Mouse (Mus musculus) bone marrow macrophage, adult 2 months (primary cell): ENCODE results near the gene Nadk. TPM values are rescaled to one million over a fixed set of nuclear protein-coding genes. Genes with fewer than 3 reads are reported as not detected.
A peak's percentile ranks its signal among the peaks of the same experiment; 100 is the strongest.
"Not testable (repeated sequence)": the region's sequence is repeated elsewhere in the genome, so short reads cannot be mapped to it uniquely, and the experiment has no call there.

Source experiments
- H3K27ac ChIP-seq: 2 replicates; pipeline ENCODE4 v1.5.1; 2012; ENCODE audit warnings: low read depth, low read length; ENCODE audit not compliant: insufficient read depth
- H3K4me1 ChIP-seq: 2 replicates; pipeline ENCODE4 v1.6.1; 2012; ENCODE audit warnings: low read length; ENCODE audit not compliant: control insufficient read depth, insufficient read depth
- H3K4me3 ChIP-seq: 2 replicates; pipeline ENCODE4 v1.5.1; 2012; ENCODE audit warnings: mild to moderate bottlenecking, low read length, moderate library complexity; ENCODE audit not compliant: insufficient read depth
- CTCF ChIP-seq: IDR thresholded peaks from 2 replicates; pipeline ENCODE4 v1.5.1; 2012; ENCODE audit warnings: low read depth, mild to moderate bottlenecking, low read length, moderate library complexity
- POLR2A ChIP-seq: IDR thresholded peaks from 2 replicates; pipeline ENCODE4 v1.6.1; 2012; ENCODE audit warnings: mild to moderate bottlenecking, low read depth, low read length, borderline replicate concordance
- polyA plus RNA-seq: library from polyadenylated mRNA; stranded (reverse); fragments of >200 nt; gene quantifications from 2 replicates; pipeline ENCODE4 v1.2.4, GENCODE M21; 2012; ENCODE audit not compliant: missing spikeins, insufficient read depth, insufficient read length

Gene Nadk
- polyA plus RNA-seq, 1 experiment: 382 TPM

DNA sequence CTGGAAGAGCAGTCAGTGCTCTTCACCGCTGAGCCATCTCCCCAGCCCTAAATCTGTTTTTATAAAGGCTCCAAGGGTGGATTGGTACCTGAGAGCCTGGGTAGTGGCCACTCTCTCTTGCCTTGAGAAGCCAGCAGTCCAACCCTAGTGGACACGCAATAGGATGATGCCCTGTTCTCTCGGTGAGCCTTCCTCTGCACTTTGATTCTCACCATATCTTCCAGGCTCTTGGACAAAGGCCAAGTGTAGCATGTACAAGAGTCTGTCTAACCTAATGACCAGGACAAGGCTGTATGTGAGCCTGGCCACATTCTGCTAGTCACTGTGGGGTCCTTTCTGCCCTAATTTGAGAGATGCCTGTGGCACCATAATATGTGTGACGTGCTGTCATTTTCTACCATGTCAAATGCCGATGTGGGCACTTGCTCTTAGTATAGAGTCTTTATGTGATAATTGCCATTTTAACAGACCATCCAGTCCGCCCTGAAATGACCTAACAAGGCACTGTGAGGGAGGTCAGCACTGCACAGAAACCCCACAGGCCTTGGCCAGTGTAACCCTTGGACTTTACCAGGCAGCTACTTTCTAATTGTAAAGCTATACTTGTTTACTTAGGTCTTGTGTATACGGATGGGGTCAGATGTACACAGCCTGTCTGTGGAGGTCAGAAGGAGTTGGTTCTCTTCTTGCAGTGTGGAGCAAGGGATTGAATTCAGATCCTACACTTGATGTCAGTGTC, 6.6 kb downstream of the Nadk start:
- H3K4me3 ChIP-seq: no peak overlapping the region
- H3K4me1 ChIP-seq: peaks cover 60% of the 10 kb centered on the region
- no peak for TF ChIP-seq POLR2A
- 0 out of 2 replicates have a peak, but pooled peaks have one; percentile 25 for TF ChIP-seq CTCF
- H3K27ac ChIP-seq: no peak overlapping the region

DNA sequence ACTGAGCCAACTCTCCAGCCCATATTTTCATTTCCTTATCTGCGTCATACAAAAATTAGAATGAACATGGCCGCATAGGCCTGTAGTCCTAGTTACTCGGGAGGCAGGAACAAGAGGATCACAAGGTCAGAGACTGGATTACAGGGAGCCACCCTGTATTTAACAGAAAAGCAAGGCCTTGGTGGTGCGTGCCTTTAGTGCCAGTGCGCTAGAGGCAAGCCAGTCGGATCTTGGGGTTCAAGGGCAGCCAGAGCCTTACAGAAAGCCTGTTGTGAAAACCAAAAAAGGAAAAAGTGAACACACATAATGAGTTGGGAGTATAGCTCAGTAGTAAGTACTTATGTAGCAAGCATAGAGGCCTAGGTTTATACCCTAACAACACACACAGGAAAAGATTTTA, 7.6 kb downstream of the Nadk start:
- no peak for TF ChIP-seq CTCF
- no peak for TF ChIP-seq POLR2A
- H3K4me1 ChIP-seq: peaks cover 67% of the 10 kb centered on the region
- H3K4me3 ChIP-seq: no peak overlapping the region
- H3K27ac ChIP-seq: no peak overlapping the region

DNA sequence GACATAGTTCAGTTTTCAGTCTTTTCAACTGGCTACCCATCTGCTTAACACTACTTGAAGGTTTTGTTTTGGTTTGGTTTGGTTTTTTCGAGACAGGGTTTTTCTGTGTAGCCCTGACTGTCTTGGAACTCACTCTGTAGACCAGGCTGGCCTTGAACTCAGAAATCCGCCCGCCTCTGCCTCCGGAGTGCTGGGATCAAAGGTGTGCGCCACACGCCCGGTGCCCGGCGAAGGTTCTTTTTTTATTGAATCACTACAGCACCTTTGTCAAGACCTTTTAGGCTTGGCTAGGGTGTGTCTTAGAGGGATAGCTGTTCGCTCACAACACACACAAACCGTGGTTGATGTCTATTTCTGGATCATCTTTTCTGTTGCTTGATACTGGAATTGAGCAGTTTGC, 8.1 kb downstream of the Nadk start:
- peaks cover 68% of the 10 kb centered on the region for H3K4me1 ChIP-seq
- not testable (repeated sequence) for H3K27ac ChIP-seq, H3K4me3 ChIP-seq

DNA sequence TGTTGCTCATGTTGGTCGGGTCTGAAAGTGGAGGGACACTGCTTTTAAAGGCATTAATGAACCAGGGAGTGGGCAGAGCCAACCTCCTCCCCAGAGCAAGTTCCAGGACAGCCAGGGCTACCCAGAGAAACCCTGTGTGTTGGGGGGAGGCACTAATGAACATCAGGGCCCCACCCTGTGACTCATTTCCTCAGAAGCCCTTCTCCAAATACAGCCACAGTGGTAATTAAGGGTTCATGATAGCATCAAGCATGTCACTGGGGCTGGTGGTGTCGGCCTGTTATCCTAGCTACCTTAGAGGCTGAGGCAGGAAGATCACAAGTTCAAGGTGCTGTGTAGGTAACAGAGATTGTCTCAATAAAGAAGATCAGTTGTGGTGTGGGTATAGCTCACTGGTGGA, 9.3 kb downstream of the Nadk start:
- no peak for TF ChIP-seq CTCF
- peaks cover 60% of the 10 kb centered on the region for H3K4me1 ChIP-seq

DNA sequence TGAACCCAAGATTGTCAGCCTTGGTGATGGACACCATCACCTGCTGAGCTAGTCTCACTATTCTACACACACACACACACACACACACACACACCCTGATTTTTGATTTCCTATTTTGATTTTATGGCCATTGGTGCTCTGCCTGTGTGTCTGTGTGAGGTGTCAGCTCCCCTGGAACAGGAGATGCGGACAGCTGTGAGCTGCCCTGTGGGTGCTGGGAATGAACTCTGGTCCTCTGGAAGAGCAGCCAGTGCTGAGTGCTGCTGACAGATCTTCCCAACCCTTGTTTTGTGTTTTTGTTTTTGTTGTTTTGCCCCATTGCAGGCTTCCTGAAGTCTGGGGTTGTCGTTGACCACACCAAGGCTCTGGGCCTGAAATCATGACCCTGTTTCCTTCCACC, 11.0 kb downstream of the Nadk start:
- no peak for TF ChIP-seq POLR2A
- no peak for TF ChIP-seq CTCF
- Histone ChIP-seq H3K27ac (no peak overlapping the region), H3K4me3 (no peak overlapping the region), H3K4me1 (peaks cover 47% of the 10 kb centered on the region)

More for the DNA sequence above, 9.3 kb downstream of the Nadk start:
- H3K27ac ChIP-seq: peak overlapping the region; percentile 27; the same call in 1 of the 2 replicates
- H3K4me3 ChIP-seq: no peak overlapping the region

DNA sequence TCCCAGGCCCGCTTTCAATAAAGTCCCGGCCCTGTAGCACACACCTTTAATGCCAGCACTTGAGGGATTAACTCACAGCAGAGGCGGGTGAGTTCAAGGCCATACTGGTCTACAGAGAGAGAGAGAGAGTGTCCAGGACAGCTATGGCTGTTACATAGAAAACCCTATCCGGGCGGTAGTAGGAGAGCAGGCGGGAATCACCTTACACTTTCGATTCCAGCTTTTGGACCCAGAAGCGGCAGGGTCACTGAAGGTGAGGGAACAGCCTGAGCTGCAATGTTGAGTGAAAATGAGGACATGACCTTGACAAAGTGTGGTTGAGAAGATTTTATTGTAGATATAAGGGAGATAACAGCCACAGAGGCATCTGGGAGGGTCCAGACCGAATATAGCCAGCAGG, 11.7 kb downstream of the Nadk start:
- TF ChIP-seq CTCF: no peak
- TF ChIP-seq POLR2A: no peak
- H3K4me3 ChIP-seq: no peak overlapping the region
- no peak overlapping the region for H3K27ac ChIP-seq
- H3K4me1 ChIP-seq: peaks cover 43% of the 10 kb centered on the region

DNA sequence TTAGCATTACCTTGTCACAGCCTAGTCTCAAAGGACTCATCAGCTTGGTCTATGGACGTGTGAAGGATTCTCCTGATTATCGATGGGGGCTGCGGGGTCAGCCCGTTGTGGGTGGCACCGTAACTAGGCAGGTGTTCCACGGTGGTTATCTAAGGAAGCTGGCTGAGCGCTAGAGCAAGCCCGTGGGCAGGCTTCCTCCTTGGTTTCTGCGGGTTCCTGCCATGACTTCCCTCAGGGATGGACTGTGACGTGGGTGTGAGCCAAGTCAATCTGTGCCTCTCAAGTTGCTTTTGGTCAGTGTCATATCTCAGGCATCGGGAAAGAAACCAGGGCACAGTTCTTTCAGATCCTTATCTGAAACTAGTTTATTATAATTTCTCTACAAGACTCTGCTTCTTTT, 12.8 kb downstream of the Nadk start:
- peaks cover 36% of the 10 kb centered on the region for H3K4me1 ChIP-seq
- no peak overlapping the region for H3K4me3 ChIP-seq
- no peak for TF ChIP-seq CTCF
- no peak for TF ChIP-seq POLR2A
- no peak overlapping the region for H3K27ac ChIP-seq

DNA sequence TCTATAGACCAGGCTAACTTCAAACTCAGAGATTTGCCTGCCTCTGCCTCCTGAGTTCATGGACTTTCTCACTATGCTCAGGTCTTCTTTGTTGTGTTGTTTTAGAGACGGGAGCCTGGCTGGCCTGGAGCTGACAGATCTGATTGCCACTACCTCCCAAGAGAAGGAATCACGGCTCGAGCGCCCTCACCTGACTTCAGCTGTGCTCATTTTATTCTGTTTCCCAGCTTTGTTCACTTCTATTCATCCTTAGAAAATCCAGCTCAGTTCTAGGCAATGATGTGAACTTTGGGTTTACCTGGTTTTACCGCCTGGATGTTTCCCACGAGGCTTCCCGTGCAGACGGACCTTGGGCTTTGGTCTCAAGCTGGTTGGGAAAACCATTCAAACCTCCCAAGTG, 13.3 kb downstream of the Nadk start:
- H3K4me1 ChIP-seq: peaks cover 34% of the 10 kb centered on the region
- H3K4me3 ChIP-seq: no peak overlapping the region
- TF ChIP-seq POLR2A: no peak
- TF ChIP-seq CTCF: no peak
- no peak overlapping the region for H3K27ac ChIP-seq

DNA sequence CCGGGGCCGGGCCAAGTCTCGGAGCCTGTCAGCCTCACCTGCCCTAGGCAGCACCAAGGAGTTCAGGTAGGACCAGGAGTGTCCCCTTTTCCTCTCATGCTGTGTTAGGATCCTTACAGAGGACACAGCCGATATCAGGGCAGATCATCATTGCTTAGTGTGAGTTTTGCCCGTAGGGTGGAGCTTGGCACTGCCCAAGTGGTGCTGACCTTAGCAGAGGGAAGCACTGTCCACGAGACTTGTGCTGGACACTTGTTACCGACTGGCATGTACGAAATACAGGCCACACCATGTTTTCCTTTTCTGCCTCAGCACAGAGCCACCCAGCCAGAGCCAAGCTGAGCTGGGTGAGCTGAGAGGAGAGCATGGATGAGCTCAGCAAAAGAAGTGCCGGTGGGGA, 15.0 kb downstream of the Nadk start:
- Histone ChIP-seq H3K4me3 (no peak overlapping the region), H3K4me1 (peaks cover 26% of the 10 kb centered on the region), H3K27ac (no peak overlapping the region)
- TF ChIP-seq CTCF (no peak), POLR2A (no peak)

DNA sequence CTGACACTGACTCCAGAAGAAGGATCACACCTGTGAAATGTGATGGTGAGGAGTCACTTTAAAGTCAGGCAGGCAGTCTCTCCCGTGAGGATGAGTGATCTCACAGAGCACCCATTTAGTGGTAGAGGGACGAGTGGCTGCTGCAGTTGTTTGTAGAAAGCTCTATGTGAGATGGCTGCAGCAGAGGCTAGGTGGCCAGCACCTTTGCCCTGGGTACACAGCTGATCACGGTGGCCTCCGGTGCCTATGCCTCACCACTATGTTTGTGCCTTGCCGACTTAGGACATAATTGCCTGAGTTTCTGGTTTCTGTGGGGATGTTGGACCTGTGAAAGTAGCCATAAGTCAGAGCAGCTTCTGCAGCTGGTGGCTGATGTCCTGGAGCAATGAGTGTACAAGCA, 15.6 kb downstream of the Nadk start:
- no peak overlapping the region for H3K27ac ChIP-seq
- peaks cover 31% of the 10 kb centered on the region for H3K4me1 ChIP-seq
- TF ChIP-seq CTCF (no peak), POLR2A (no peak)
- H3K4me3 ChIP-seq: no peak overlapping the region
